21 mouse cellular contexts compared by ENCODE assay signal in genomic region chr9:59339107-59339506, GRCm38 (mm10).
"Had no signal": no experiment of that assay in that cellular context is flagged by ENCODE, and none has a peak within 500 bp of the region (broad histone marks: within the 10 kb centered on the region; RNA-seq: fewer than 3 reads in every experiment).

No protein-coding gene starts in this region.

- H3K9me3 ChIP-seq: intestine, embryonic 15.5 days; kidney, embryonic 15.5 days; limb, embryonic 15.5 days; midbrain, embryonic 10.5 days; midbrain, embryonic 13.5 days had no signal

- H3K4me2 ChIP-seq: intestine, embryonic 15.5 days; kidney, embryonic 15.5 days; limb, embryonic 12.5 days; limb, embryonic 15.5 days; liver, embryonic 11.5 days; midbrain, embryonic 13.5 days; neural tube, embryonic 13.5 days had no signal

- H3K4me3 ChIP-seq: intestine, embryonic 15.5 days; kidney, embryonic 15.5 days; limb, embryonic 12.5 days; limb, embryonic 15.5 days; megakaryocyte, embryonic 14.5 days; midbrain, embryonic 10.5 days; midbrain, embryonic 13.5 days; myocyte; neural tube, embryonic 13.5 days had no signal

- DNase-seq: kidney, adult 11 months; kidney, adult 8-10 months; kidney, postnatal 10 days; kidney, postnatal 36 days; left cerebral cortex, postnatal 4 days; liver, postnatal 0 days; retina, postnatal 1 day; right cerebral cortex, postnatal 25 days; thymus, adult 18-20 months had no signal

- H3K27me3 ChIP-seq: intestine, embryonic 15.5 days; kidney, embryonic 15.5 days; limb, embryonic 12.5 days; limb, embryonic 15.5 days; megakaryocyte, embryonic 14.5 days; midbrain, embryonic 13.5 days; neural tube, embryonic 13.5 days had no signal

- H3K4me1 ChIP-seq: kidney, embryonic 15.5 days; limb, embryonic 12.5 days; limb, embryonic 15.5 days; midbrain, embryonic 10.5 days; midbrain, embryonic 13.5 days; neural tube, embryonic 13.5 days had no signal

- H3K27ac ChIP-seq: kidney, embryonic 15.5 days; limb, embryonic 12.5 days; limb, embryonic 15.5 days; liver, embryonic 14.5 days; midbrain, embryonic 10.5 days; midbrain, embryonic 13.5 days; neural tube, embryonic 13.5 days had no signal

- ATAC-seq: intestine, embryonic 15.5 days; liver, postnatal 0 days; midbrain, embryonic 13.5 days; midbrain, embryonic 16.5 days had no signal

- H3K36me3 ChIP-seq: intestine, embryonic 15.5 days had no signal

- H3K9ac ChIP-seq: intestine, embryonic 15.5 days; kidney, embryonic 15.5 days; limb, embryonic 12.5 days; limb, embryonic 15.5 days; liver, embryonic 14.5 days; liver, postnatal 0 days; midbrain, embryonic 13.5 days; neural tube, embryonic 13.5 days had no signal
